Mouse (Mus musculus) kidney, adult 8-10 months (tissue): Measurements from ENCODE around the gene Dcst1.
A peak's percentile ranks its signal among the peaks of the same experiment; 100 is the strongest.

Experiments
- DNase-seq, 2 experiments: peaks; one replicate each; pipeline ENCODE4 v3.0.0; 2022

The Dcst1 gene

DNA sequence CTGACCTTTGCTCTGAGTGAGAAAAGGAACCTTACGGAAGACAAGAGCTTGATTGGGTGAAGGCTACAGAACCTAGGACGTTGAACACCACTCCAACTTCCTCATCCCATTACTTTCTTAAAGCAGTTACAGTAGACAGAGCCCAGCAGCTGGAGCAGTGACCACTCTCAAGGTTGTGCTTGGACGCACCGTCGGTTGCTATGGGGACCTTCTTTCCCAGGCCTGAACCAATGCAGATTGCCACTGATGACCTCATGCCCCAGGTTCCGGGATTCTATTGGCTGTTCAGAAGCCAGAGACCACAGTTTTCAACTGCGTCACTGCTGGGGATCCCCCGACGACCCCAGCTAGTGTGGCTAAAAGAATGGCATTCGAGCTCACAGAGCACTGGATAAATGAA is 34.1 kb downstream of the Dcst1 start:
- DNase-seq, result no peak

- DNase-seq, result no peak
Measured at GRCm38 (mm10) chr3:89330346-89330745, 34.7 kb downstream of the Dcst1 start.

GRCm38 (mm10) chr3:89328623-89329022 is 36.4 kb downstream of the Dcst1 start:
- DNase-seq, result no peak

- DNase-seq, result no peak
Measured at GRCm38 (mm10) chr3:89327371-89327870, 37.6 kb downstream of the Dcst1 start.

DNA sequence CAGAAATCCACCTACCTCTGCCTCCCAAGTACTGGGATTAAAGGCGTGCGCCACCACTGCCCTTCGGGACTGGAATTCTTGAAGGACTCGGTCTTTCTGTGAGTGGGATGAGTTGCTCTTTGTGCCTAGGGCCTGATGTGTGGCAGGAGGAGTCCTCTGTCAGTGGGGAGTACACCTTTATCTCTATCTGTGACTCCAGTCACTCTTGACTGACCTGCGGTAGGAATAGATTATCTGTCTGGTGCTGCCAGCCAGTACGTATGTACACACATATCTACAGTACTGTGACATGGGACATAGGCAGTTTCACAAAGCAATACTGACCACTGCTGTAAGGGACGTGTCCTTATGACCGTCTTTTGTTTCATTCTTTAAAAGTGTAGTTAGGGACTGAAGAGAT is 39.2 kb downstream of the Dcst1 start:
- DNase-seq, result no peak

DNA sequence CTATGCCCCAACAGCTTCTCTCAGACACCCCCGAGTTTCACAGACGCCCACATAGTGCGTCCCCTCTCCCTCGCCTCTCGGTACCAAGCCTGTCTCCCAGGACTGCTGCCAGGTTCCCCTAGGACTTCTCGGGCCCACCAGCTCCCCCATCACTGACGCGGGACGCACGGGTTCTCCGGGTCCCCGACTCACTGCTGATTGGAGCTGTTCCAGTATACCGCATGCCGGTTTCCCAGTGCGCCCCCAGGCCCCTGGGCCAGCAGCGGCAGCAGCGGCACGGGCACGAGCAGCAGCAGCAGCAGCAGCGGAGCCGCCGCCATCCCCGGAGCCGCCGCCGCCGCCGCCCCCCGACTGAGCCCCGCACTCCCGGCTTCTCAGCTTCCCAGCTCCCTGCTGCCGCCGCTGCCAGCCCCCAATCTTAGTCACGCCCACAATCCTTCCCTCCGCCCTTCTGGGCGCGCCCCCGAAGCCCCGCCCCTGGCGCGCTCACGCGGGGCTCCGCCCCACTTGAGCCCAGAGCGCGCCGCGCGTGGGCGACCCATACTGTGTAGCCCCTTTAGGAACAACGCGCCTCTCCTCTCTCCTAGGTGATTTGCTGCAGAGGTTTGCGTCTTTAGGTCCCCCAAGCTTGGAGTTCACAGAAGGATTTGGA is 42.4 kb downstream of the Dcst1 start, which contains the start of gene Efna3:
Efna3 (minus strand) TSS at position 452 of the 652 bp plus-strand sequence.
- peak; percentile 45 to 69 for DNase-seq

- DNase-seq, result no peak
Measured at GRCm38 (mm10) chr3:89322131-89322500, 42.9 kb downstream of the Dcst1 start.

GRCm38 (mm10) chr3:89321183-89322130 is 43.6 kb downstream of the Dcst1 start:
- no peak for DNase-seq

GRCm38 (mm10) chr3:89320581-89321182 is 44.4 kb downstream of the Dcst1 start:
- no peak for DNase-seq

GRCm38 (mm10) chr3:89319591-89320350 is 45.3 kb downstream of the Dcst1 start:
- DNase-seq, result no peak

DNA sequence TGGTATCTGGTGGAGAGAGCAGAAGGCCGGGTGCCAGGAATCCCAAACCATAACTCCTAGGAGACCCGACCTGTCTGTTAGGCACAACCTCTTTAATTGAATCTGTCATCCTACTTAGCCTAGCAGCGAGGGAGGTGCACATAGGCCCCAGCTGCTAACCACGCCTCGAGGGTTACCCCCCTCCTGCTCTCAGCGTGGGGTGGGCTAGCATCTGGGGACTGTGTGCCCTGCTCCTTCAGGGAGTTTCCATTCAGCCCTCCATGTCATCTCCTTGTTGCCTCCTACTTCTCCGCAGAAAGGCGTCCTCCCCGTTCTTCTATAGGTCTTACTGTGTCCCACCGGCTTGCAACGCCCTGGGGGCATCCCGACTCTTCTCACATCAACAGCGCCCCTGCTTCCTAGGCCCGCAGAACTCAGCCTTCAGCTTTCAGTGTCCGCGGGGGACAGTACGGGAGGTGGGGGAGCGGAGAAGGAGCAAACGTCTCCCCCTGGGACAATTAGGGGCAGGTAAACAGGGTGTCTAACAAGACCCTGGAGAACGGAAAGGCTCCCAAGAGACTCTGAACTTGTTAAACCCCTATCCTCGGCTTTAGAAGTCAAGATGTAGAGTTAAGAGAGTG is 46.0 kb downstream of the Dcst1 start:
- DNase-seq, result no peak

DNA sequence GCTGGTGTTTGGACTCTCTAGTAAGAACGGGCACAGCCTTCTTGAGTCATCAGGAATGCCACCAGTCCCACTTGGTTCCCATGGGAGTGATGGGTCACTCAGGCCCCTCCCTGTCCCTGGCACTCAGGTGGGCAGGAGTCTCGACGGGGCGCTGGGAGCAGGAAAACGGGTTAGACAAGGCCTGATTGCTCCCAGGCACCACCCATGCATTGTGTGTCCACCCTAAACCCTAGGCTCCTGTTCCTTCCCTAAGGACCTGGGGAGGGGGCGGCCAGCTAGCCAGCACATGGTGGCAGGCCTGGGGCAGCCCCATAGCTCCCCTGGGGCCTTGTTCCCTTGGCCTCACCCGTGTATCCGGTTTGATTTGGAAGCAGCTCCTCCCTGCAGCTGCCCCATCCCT is 46.7 kb downstream of the Dcst1 start:
- no peak for DNase-seq

DNA sequence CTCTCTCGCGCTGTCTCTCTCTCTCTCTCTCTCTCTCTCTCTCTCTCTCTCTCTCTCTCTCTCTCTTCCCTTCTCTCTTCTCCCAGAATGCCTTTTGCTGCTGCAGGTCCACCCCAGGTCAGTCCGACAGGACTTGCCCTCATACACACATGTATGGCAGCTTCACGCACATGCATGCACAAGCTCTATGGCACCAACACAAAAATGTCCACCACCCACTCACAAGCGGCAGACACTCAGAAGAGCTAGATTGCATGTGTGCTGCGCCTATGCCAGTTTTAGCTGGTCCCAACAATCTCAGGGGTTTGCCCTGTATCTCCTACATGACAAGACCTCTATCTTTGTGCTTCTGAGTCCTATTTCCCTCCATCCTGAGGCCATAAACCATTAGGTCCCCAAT is 47.8 kb downstream of the Dcst1 start:
- DNase-seq, result no peak

DNA sequence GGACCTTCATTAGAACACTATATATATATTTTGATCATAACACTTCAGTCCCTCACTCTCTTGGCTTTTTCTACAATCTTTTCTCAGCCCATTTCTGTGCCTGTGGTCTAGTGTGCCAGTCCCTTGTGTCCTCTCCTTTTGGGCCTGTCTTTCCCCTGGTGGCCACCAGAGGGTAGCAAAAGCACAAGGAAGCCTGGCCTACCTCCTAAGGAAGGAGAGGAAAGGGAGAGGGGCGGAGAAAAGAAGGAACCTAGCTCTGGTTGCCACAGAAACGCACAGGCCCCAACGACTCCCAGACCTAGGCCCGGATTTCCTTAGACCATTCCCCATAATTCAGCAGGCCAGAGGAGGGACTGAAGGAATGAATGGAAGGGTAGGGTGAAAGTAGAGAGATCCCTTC is 48.2 kb downstream of the Dcst1 start:
- DNase-seq, result peak; percentile 82 to 92

DNA sequence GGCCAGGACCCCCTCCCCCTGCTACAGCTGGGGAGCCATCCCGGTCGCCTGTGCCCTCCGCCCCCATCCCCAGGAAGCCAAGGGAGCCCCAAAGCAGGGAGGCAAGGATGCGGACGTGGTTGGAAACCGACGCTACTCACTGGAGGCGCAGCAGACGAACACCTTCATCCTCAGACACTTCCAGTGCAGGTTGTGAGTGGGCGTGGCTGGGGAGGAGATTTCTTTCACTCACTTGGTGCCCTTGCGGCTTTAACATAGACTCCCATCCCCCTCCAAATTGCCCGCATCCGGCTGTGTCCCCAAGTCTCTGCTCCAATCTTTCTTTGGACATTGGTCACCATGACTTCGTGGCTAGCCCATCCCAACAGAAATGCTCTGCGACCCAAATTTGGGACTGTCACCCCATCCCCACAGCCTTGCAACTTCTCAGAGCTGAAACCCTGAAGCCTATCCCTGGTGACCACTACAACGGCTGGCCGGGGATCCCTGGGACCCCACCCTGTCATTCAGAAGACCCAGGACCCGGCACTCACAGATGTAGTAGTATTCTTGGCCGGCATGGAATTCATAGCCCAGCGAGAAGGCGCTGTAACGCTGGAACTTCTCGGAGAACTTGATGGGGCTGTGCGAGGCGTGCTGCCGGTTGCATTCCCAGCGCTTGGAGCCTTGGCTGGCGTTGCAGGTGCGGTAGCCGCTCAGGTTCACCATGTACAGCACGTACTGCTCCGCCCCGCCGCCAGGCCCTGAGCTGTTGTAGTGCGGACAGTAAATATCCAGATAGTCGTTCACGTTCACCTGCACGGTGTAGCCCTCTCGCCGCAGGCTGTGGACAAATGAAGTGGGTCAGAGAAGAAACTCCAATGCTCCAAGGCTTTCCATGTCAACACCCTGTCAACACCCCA is 48.9 kb downstream of the Dcst1 start:
- no peak for DNase-seq

- peak; percentile 58 to 80 for DNase-seq
Measured at GRCm38 (mm10) chr3:89315195-89315929, 49.7 kb downstream of the Dcst1 start.

DNA sequence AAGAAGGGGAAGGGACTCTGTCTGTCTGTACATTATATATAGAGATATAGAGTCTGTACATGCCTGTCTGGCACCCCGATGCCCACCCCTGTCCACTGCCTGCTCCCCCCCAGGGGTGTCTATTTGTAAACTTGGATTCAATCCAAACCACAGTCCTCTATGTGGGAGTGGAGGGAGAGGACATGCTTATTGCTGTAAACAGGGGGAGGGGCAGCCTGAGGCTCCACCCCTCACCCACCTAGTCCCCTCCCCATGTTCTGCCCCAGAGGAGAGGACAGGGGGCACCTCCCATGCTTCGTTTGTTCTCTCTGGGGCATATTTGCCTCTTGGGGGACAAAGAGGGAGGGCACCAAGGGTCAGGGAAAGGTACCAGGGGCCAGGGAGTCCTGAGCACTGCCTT is 50.3 kb downstream of the Dcst1 start:
- no peak for DNase-seq

DNA sequence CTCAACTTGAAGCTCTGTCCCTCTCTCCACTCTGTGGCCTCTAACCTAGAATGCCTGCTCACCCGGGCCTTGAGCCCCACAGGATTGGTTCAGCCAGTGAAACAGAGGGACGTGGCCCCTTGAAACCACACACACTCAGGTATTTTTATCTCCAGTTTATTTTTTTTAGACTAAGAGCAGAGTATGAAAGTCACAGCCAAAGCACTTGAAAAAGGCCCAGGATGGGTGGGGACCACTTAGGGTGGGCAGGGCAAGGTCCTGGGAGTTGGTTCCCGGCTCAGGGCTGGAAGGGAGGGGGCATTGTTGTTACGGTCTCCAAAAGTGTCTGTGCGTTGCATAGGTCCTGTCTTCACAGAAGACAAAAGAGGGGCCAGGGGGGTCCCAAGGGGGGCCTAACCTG is 50.7 kb downstream of the Dcst1 start:
- no peak for DNase-seq

DNA sequence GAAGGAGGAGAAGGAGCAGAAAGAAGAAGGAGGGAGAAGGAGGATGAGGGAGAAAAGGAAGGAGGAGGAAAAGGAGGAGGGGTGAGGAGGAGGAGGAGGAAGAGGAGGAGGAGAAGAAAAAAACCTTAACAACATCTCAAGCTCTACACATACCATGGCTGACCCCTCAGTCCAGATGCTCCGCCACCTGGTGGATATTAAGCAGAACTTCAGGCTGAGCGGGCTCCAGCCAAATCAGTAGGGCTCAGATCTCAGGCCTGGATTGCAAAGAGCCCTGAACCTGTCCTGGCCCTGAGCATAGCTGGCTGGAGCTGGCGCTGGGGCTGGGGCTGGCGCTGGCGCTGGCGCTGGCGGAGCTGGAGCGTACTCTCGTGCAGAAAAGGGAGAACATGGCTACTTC is 57.0 kb downstream of the Dcst1 start:
- peak; percentile 71 to 86 for DNase-seq

GRCm38 (mm10) chr3:89305551-89306325 is 59.3 kb downstream of the Dcst1 start:
- peak in 1 of 2 experiments; percentile 56 for DNase-seq
